Mouse (Mus musculus): ENCODE measurements around the gene Nell2.

- TF ChIP-seq CTCF (IDR thresholded peaks at IDR 0.05; ENCODE audit: extremely low read depth, insufficient read depth, low read length) (no peak), POLR2A (IDR thresholded peaks at IDR 0.05; ENCODE audit: extremely low read depth, insufficient read depth, low read length) (no peak)
Measured at GRCm38 (mm10) chr15:95276556-95276955, 251.8 kb downstream of the Nell2 start.

Measured in cortical plate, adult 2 months (tissue).